Mouse (Mus musculus): ENCODE results near the gene Mrps18a. TPM values are rescaled to one million over a fixed set of nuclear protein-coding genes. Genes with fewer than 3 reads are reported as not detected.

The Mrps18a gene
- polyA plus RNA-seq, 1 experiment from 2014 or later, result 125 TPM

DNA sequence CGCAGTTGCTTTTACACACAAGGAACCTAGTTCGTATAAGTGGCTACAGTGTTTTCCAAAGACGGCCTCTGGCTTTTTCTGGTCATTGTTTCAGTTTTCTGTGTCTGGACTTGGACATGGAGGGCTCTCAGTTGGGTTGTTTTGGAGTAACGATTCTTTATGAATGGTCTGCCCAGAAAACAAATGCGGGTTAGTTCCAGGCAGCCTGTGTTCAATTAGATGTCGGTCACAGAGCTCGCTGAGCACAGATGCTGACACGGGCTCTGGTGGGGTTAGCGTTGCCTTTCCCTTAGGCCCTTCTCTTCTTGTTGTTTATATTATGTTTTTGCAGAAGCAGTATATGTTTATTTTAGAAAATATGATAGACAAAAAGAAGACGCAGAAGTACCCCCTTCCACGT, 5.4 kb downstream of the Mrps18a start:
- Histone ChIP-seq H3K36me3 (ENCODE audit: control insufficient read depth, insufficient read depth, low read length) (no peaks in the 10 kb centered on the region; the same call in 1 of the 2 replicates), H3K9ac (ENCODE audit: low read length) (no peak overlapping the region), H3K27me3 (ENCODE audit: control insufficient read depth, insufficient read depth, low read length) (no peaks in the 10 kb centered on the region), H3K4me2 (ENCODE audit: low read depth) (no peak overlapping the region), H3K27ac (ENCODE audit: low read depth, low read length) (no peak overlapping the region), H3K9me3 (ENCODE audit: control insufficient read depth, low read length) (no peaks in the 10 kb centered on the region), H3K4me3 (ENCODE audit: low read depth, low read length) (no peak overlapping the region), H3K4me1 (ENCODE audit: control insufficient read depth, insufficient read depth, low read length) (peaks cover 5% of the 10 kb centered on the region; the same call in 1 of the 2 replicates)
- ATAC-seq (ENCODE audit: insufficient read depth, low FRiP score, low TSS enrichment) (no peak), DNase-seq (ENCODE audit: low spot score) (no peak)
- 89% methylated on average over 11 of the region's 11 CpGs for WGBS

DNA sequence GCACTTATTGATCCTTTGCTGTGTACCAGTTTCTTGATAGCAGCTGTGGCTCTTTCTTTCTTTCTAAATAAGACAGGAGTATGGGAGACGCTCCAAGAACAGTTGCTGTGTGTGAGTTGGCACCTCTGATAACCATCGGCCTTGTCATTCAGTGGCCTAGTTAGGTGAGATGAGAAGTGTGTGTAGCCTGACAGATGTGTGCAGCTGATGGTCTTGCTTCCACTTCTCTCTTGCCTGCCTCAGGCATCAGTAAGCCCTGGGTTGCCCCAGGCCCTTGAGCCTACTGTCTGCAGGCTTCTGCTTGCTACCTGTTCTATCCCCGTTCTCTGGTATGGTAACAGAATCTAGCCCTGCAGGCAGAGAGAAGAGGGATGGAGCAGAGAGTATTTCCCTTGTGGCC, 6.1 kb downstream of the Mrps18a start:
- ATAC-seq (ENCODE audit: insufficient read depth, low FRiP score, low TSS enrichment), result no peak
- DNase-seq (ENCODE audit: low spot score), result no peak
- H3K4me1 ChIP-seq (ENCODE audit: control insufficient read depth, insufficient read depth, low read length), result no peaks in the 10 kb centered on the region
- H3K4me3 ChIP-seq (ENCODE audit: low read depth, low read length), result no peak overlapping the region
- H3K9ac ChIP-seq (ENCODE audit: low read length), result no peak overlapping the region
- 83% methylated on average over 3 of the region's 3 CpGs for WGBS
- no peak overlapping the region for H3K4me2 ChIP-seq (ENCODE audit: low read depth)
- H3K27ac ChIP-seq (ENCODE audit: low read depth, low read length), result no peak overlapping the region
- H3K9me3 ChIP-seq (ENCODE audit: control insufficient read depth, low read length), result no peaks in the 10 kb centered on the region
- peaks cover under 1% of the 10 kb centered on the region for H3K36me3 ChIP-seq (ENCODE audit: control insufficient read depth, insufficient read depth, low read length)
- no peaks in the 10 kb centered on the region for H3K27me3 ChIP-seq (ENCODE audit: control insufficient read depth, insufficient read depth, low read length)

DNA sequence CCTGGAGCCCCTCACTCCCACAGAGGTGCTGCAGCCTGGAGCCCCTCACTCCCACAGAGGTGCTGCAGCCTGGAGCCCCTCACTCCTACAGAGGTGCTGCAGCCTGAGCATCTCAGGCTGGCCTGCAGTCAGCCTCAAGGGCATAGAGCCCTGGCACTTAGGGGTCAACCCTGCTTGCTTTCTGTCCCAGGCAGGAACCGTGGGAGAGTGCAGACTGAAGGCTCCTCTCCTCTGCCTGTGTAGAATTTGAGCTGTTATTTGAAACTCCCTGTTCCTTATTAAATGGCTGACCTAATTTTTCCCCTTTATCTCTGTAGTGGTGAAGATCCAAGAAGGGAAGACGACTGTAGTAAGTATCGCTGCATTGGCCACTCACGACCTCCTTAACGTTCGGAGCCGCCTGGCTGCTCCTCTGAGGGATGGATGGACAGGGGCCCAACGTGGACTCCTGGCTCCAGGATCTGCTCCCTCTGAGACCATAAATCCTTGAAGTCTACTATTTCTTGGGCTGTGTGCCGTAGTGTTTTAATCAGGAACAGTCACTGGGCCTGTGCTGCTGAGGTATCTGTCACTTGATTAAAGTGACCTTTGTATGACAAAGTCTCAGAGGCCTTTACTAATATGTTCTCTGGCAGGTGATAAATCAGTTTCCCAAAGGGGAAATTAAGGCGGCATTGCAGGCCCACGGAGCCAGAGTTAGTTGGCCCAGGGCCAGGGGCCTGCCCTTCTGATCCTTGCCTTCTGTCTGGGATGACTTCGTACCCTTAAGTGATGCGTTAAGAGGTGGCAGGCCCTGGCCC, 7.0 kb downstream of the Mrps18a start:
- peaks cover 5% of the 10 kb centered on the region for H3K36me3 ChIP-seq (ENCODE audit: control insufficient read depth, insufficient read depth, low read length)

GRCm38 (mm10) chr17:46118423-46118850, 7.7 kb downstream of the Mrps18a start:
- Histone ChIP-seq H3K4me3 (ENCODE audit: low read depth, low read length) (no peak overlapping the region), H3K27me3 (ENCODE audit: control insufficient read depth, insufficient read depth, low read length) (no peaks in the 10 kb centered on the region), H3K36me3 (ENCODE audit: control insufficient read depth, insufficient read depth, low read length) (peaks cover 7% of the 10 kb centered on the region), H3K4me2 (ENCODE audit: low read depth) (no peak overlapping the region), H3K9ac (ENCODE audit: low read length) (no peak overlapping the region), H3K9me3 (ENCODE audit: control insufficient read depth, low read length) (no peaks in the 10 kb centered on the region), H3K27ac (ENCODE audit: low read depth, low read length) (no peak overlapping the region), H3K4me1 (ENCODE audit: control insufficient read depth, insufficient read depth, low read length) (no peaks in the 10 kb centered on the region)
- 86% methylated on average over 4 of the region's 4 CpGs for WGBS
- DNase-seq (ENCODE audit: low spot score) (no peak), ATAC-seq (ENCODE audit: insufficient read depth, low FRiP score, low TSS enrichment) (no peak)

More for the DNA sequence above, 7.0 kb downstream of the Mrps18a start:
- H3K9me3 ChIP-seq (ENCODE audit: control insufficient read depth, low read length), result no peaks in the 10 kb centered on the region
- no peak for DNase-seq (ENCODE audit: low spot score)
- WGBS, result 78% methylated on average over 13 of the region's 13 CpGs
- no peak overlapping the region for H3K4me2 ChIP-seq (ENCODE audit: low read depth)
- no peak overlapping the region for H3K4me3 ChIP-seq (ENCODE audit: low read depth, low read length)
- no peak overlapping the region for H3K27ac ChIP-seq (ENCODE audit: low read depth, low read length)
- ATAC-seq (ENCODE audit: insufficient read depth, low FRiP score, low TSS enrichment), result no peak
- no peak overlapping the region for H3K9ac ChIP-seq (ENCODE audit: low read length)
- no peaks in the 10 kb centered on the region for H3K4me1 ChIP-seq (ENCODE audit: control insufficient read depth, insufficient read depth, low read length)
- no peaks in the 10 kb centered on the region for H3K27me3 ChIP-seq (ENCODE audit: control insufficient read depth, insufficient read depth, low read length)

GRCm38 (mm10) chr17:46119641-46120040, 8.9 kb downstream of the Mrps18a start:
- no peak overlapping the region for H3K4me3 ChIP-seq (ENCODE audit: low read depth, low read length)
- H3K27me3 ChIP-seq (ENCODE audit: control insufficient read depth, insufficient read depth, low read length), result no peaks in the 10 kb centered on the region
- peaks cover 10% of the 10 kb centered on the region for H3K36me3 ChIP-seq (ENCODE audit: control insufficient read depth, insufficient read depth, low read length)
- no peak for DNase-seq (ENCODE audit: low spot score)
- H3K9me3 ChIP-seq (ENCODE audit: control insufficient read depth, low read length), result no peaks in the 10 kb centered on the region
- ATAC-seq (ENCODE audit: insufficient read depth, low FRiP score, low TSS enrichment), result no peak
- H3K27ac ChIP-seq (ENCODE audit: low read depth, low read length), result no peak overlapping the region
- 91% methylated on average over 10 of the region's 10 CpGs for WGBS
- no peaks in the 10 kb centered on the region for H3K4me1 ChIP-seq (ENCODE audit: control insufficient read depth, insufficient read depth, low read length)
- no peak overlapping the region for H3K4me2 ChIP-seq (ENCODE audit: low read depth)
- no peak overlapping the region for H3K9ac ChIP-seq (ENCODE audit: low read length)

DNA sequence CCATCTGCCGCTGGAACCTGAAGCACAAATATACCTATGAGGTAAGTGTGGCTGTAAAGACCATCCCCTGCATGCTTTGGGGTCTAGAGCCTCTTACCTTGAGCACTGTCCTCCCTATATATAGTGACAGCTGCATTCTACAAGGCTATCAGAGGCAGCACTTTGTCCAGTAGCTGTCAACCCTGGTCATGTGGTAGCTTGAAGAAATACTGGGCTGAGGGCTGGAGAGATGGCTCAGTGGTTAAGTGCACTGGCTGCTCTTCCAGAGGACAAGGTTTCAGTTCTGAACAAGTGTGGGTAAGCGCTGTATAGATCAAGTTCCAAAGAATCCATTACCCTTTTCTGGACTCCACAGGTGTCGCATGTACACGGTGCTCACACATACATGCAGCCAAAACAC, 12.0 kb downstream of the Mrps18a start:
- no peaks in the 10 kb centered on the region for H3K9me3 ChIP-seq (ENCODE audit: control insufficient read depth, low read length)
- DNase-seq (ENCODE audit: low spot score) (no peak), ATAC-seq (ENCODE audit: insufficient read depth, low FRiP score, low TSS enrichment) (no peak)
- H3K36me3 ChIP-seq (ENCODE audit: control insufficient read depth, insufficient read depth, low read length), result peaks cover 20% of the 10 kb centered on the region
- H3K4me1 ChIP-seq (ENCODE audit: control insufficient read depth, insufficient read depth, low read length), result no peaks in the 10 kb centered on the region
- no peak overlapping the region for H3K9ac ChIP-seq (ENCODE audit: low read length)
- no peak overlapping the region for H3K4me2 ChIP-seq (ENCODE audit: low read depth)
- no peak overlapping the region for H3K4me3 ChIP-seq (ENCODE audit: low read depth, low read length)
- WGBS, result 96% methylated on average over 4 of the region's 4 CpGs
- no peaks in the 10 kb centered on the region for H3K27me3 ChIP-seq (ENCODE audit: control insufficient read depth, insufficient read depth, low read length)
- no peak overlapping the region for H3K27ac ChIP-seq (ENCODE audit: low read depth, low read length)

DNA sequence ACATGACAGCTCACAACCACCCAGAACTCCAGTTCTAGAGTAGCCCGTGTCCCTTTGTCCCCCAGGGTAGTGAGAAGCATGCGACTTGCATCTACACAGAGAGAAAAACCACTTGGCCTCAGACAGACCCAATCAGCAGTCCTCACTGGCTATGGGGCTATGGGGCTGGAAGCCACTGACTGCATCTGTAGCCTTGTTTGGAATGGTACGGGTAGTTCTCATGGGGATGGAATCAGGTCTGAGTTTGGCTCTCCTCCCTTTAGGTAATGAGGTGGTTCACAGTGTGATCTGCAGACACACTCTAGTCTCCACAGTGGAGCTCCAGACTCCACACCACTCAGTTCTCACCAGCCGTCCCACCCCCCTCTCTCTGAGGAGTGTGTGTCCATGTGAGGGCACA, 12.5 kb downstream of the Mrps18a start:
- Histone ChIP-seq H3K4me2 (ENCODE audit: low read depth) (no peak overlapping the region), H3K27ac (ENCODE audit: low read depth, low read length) (no peak overlapping the region), H3K27me3 (ENCODE audit: control insufficient read depth, insufficient read depth, low read length) (no peaks in the 10 kb centered on the region), H3K9me3 (ENCODE audit: control insufficient read depth, low read length) (no peaks in the 10 kb centered on the region), H3K9ac (ENCODE audit: low read length) (no peak overlapping the region), H3K4me3 (ENCODE audit: low read depth, low read length) (no peak overlapping the region), H3K4me1 (ENCODE audit: control insufficient read depth, insufficient read depth, low read length) (no peaks in the 10 kb centered on the region), H3K36me3 (ENCODE audit: control insufficient read depth, insufficient read depth, low read length) (peaks cover 23% of the 10 kb centered on the region)
- ATAC-seq (ENCODE audit: insufficient read depth, low FRiP score, low TSS enrichment), result no peak
- no peak for DNase-seq (ENCODE audit: low spot score)
- 98% methylated on average over 4 of the region's 4 CpGs for WGBS

DNA sequence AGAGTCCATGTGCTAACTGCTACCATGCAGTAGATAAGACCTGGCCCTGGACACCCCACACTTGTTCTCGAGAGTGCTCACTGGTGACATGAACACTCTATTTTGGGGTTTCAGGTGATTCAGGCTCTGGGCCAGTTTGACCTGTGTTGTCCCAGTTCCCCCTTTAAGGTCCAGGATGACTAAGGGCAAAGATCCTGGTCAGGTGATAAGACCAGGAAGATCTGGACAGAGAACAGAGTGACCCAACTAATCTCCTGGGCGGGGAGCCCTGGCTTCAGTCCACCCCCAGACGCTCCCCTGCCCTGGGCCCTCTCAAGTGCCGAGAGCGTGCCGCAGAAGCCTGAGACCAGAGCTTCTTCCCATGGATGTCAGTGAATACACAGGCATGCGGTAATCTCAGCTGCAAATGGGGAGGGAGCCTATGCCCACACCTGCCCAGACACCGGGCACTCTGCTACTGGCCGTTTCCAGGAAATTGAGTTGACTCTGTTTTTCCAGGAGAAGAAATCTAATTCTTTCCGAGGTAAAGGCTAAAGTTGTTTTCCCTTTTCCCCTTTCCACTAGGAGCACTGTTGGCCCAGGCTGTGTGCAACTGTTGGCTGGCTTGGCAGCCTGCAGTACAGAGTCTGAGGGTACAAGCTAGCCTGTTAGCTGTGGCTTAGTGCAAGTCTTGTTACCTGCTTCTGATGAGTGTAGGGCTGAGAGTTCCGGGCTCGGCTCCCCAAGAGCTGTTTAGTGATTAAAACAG, 13.3 kb downstream of the Mrps18a start:
- Histone ChIP-seq H3K4me3 (ENCODE audit: low read depth, low read length) (no peak overlapping the region), H3K9me3 (ENCODE audit: control insufficient read depth, low read length) (no peaks in the 10 kb centered on the region), H3K4me1 (ENCODE audit: control insufficient read depth, insufficient read depth, low read length) (no peaks in the 10 kb centered on the region), H3K9ac (ENCODE audit: low read length) (no peak overlapping the region), H3K4me2 (ENCODE audit: low read depth) (no peak overlapping the region), H3K27ac (ENCODE audit: low read depth, low read length) (no peak overlapping the region), H3K36me3 (ENCODE audit: control insufficient read depth, insufficient read depth, low read length) (peaks cover 30% of the 10 kb centered on the region), H3K27me3 (ENCODE audit: control insufficient read depth, insufficient read depth, low read length) (no peaks in the 10 kb centered on the region)
- DNase-seq (ENCODE audit: low spot score) (no peak), ATAC-seq (ENCODE audit: insufficient read depth, low FRiP score, low TSS enrichment) (no peak)
- 90% methylated on average over 12 of the region's 12 CpGs for WGBS

DNA sequence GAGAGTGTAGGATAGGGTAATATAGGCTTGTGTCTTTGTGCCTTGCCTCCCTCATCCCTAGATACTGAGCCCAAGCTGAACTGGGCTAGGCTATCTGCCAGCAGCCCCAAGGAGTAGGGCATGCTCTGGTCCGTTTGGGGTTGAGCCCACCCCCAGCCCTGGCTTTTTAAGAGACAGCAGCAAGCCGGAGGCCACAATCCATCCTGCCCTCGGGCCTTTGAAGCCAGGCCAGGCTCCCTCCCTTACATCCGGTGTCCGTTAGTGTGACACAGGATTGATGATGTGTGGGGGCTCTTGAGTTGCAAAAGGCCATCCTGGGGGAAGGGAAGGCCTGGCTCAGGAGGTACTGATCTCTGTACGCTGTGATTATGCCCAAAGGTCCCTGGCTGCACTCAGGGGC, 15.8 kb downstream of the Mrps18a start:
- no peak overlapping the region for H3K9ac ChIP-seq (ENCODE audit: low read length)
- no peak for DNase-seq (ENCODE audit: low spot score)
- WGBS, result 75% methylated on average over 6 of the region's 6 CpGs
- H3K36me3 ChIP-seq (ENCODE audit: control insufficient read depth, insufficient read depth, low read length), result peaks cover 30% of the 10 kb centered on the region
- no peak overlapping the region for H3K27ac ChIP-seq (ENCODE audit: low read depth, low read length)
- H3K4me2 ChIP-seq (ENCODE audit: low read depth), result no peak overlapping the region
- H3K4me1 ChIP-seq (ENCODE audit: control insufficient read depth, insufficient read depth, low read length), result no peaks in the 10 kb centered on the region
- no peaks in the 10 kb centered on the region for H3K9me3 ChIP-seq (ENCODE audit: control insufficient read depth, low read length)
- H3K4me3 ChIP-seq (ENCODE audit: low read depth, low read length), result no peak overlapping the region
- no peaks in the 10 kb centered on the region for H3K27me3 ChIP-seq (ENCODE audit: control insufficient read depth, insufficient read depth, low read length)
- no peak for ATAC-seq (ENCODE audit: insufficient read depth, low FRiP score, low TSS enrichment)
